Mouse (Mus musculus): ENCODE measurements around the gene Ccdc89. TPM values are rescaled to one million over a fixed set of nuclear protein-coding genes. Genes with fewer than 3 reads are reported as not detected.

The Ccdc89 gene
- polyA plus RNA-seq (2015; fragmentation: Nextera tagmentation; extraction: Ambion mirVana): 0.15 and 0.30 TPM in 2 replicates

- Histone ChIP-seq H3K4me1 (replicated peaks) (no peaks in the 10 kb centered on the region; the same call in 1 of the 2 replicates), H3K9me3 (replicated peaks) (no peaks in the 10 kb centered on the region), H3K4me2 (peak within 1 kb of the TSS; percentile 53), H3K36me3 (no peaks in the 10 kb centered on the region), H3K27me3 (0 out of 2 replicates have a peak, but pooled peaks cover 7% of the 10 kb centered on the region), H3K9ac (no peak within 1 kb of the TSS), H3K4me3 (replicated peaks) (peak within 1 kb of the TSS; percentile 29), H3K27ac (no peak within 1 kb of the TSS)
- peak; percentile 92 for ATAC-seq (ENCODE audit: low read depth)
- peak; percentile 27 for DNase-seq
- WGBS (ENCODE audit: insufficient replicate concordance): 18% methylated on average over 29 of the region's 29 CpGs
Observed at GRCm38 (mm10) chr7:90426020-90427001, at the start of gene Ccdc89. TSS of gene Ccdc89 (plus strand) at chr7:90426577.

GRCm38 (mm10) chr7:90384411-90384810 lies 42.0 kb upstream of the Ccdc89 start:
- Histone ChIP-seq H3K27me3 (peaks cover 6% of the 10 kb centered on the region; the same call in 1 of the 2 replicates), H3K36me3 (no peaks in the 10 kb centered on the region), H3K4me2 (no peak overlapping the region), H3K9me3 (replicated peaks) (no peaks in the 10 kb centered on the region), H3K4me1 (replicated peaks) (no peaks in the 10 kb centered on the region), H3K9ac (no peak overlapping the region), H3K27ac (no peak overlapping the region), H3K4me3 (replicated peaks) (no peak overlapping the region)
- 57% methylated on average over 2 of the region's 2 CpGs for WGBS (ENCODE audit: insufficient replicate concordance)
- DNase-seq: no peak
- no peak for ATAC-seq (ENCODE audit: low read depth)

- Histone ChIP-seq H3K4me1 (replicated peaks) (no peaks in the 10 kb centered on the region), H3K27ac (no peak overlapping the region), H3K9ac (no peak overlapping the region), H3K4me2 (no peak overlapping the region), H3K36me3 (no peaks in the 10 kb centered on the region), H3K27me3 (peaks cover 6% of the 10 kb centered on the region; the same call in 1 of the 2 replicates), H3K4me3 (replicated peaks) (no peak overlapping the region), H3K9me3 (replicated peaks) (no peaks in the 10 kb centered on the region)
- no peak for DNase-seq
- no peak for ATAC-seq (ENCODE audit: low read depth)
- WGBS (ENCODE audit: insufficient replicate concordance): 18% methylated on average over 8 of the region's 8 CpGs
Observed at GRCm38 (mm10) chr7:90386885-90387459, 39.4 kb upstream of the Ccdc89 start.

- H3K4me2 ChIP-seq: no peak overlapping the region
- peaks cover 6% of the 10 kb centered on the region; the same call in 1 of the 2 replicates for H3K27me3 ChIP-seq
- H3K36me3 ChIP-seq: no peaks in the 10 kb centered on the region
- no peaks in the 10 kb centered on the region for H3K9me3 ChIP-seq (replicated peaks)
- WGBS (ENCODE audit: insufficient replicate concordance): 48% methylated on average over 3 of the region's 3 CpGs
- no peak overlapping the region for H3K27ac ChIP-seq
- H3K9ac ChIP-seq: no peak overlapping the region
- H3K4me1 ChIP-seq (replicated peaks): no peaks in the 10 kb centered on the region
- DNase-seq (no peak), ATAC-seq (ENCODE audit: low read depth) (no peak)
- no peak overlapping the region for H3K4me3 ChIP-seq (replicated peaks)
Observed at GRCm38 (mm10) chr7:90389765-90390164, 36.6 kb upstream of the Ccdc89 start.

- DNase-seq (no peak), ATAC-seq (ENCODE audit: low read depth) (no peak)
- WGBS (ENCODE audit: insufficient replicate concordance): 42% methylated on average over 4 of the region's 4 CpGs
- H3K9ac ChIP-seq: no peak overlapping the region
- no peaks in the 10 kb centered on the region for H3K4me1 ChIP-seq (replicated peaks)
- H3K4me3 ChIP-seq (replicated peaks): no peak overlapping the region
- H3K27me3 ChIP-seq: no peaks in the 10 kb centered on the region
- no peak overlapping the region for H3K27ac ChIP-seq
- no peaks in the 10 kb centered on the region for H3K36me3 ChIP-seq
- no peaks in the 10 kb centered on the region for H3K9me3 ChIP-seq (replicated peaks)
- H3K4me2 ChIP-seq: no peak overlapping the region
Observed at GRCm38 (mm10) chr7:90395073-90395472, 31.3 kb upstream of the Ccdc89 start.

GRCm38 (mm10) chr7:90395928-90396327 lies 30.4 kb upstream of the Ccdc89 start:
- Histone ChIP-seq H3K27me3 (no peaks in the 10 kb centered on the region), H3K36me3 (no peaks in the 10 kb centered on the region), H3K9ac (no peak overlapping the region), H3K4me3 (replicated peaks) (no peak overlapping the region), H3K4me1 (replicated peaks) (no peaks in the 10 kb centered on the region), H3K27ac (no peak overlapping the region), H3K4me2 (no peak overlapping the region), H3K9me3 (replicated peaks) (no peaks in the 10 kb centered on the region)
- 62% methylated on average over 5 of the region's 5 CpGs for WGBS (ENCODE audit: insufficient replicate concordance)
- ATAC-seq (ENCODE audit: low read depth): no peak
- no peak for DNase-seq

GRCm38 (mm10) chr7:90409934-90410333 lies 16.4 kb upstream of the Ccdc89 start:
- no peak overlapping the region for H3K9ac ChIP-seq
- H3K4me1 ChIP-seq (replicated peaks): no peaks in the 10 kb centered on the region
- DNase-seq (peak; percentile 9), ATAC-seq (ENCODE audit: low read depth) (no peak)
- no peak overlapping the region for H3K4me2 ChIP-seq
- no peaks in the 10 kb centered on the region for H3K36me3 ChIP-seq
- no peak overlapping the region for H3K4me3 ChIP-seq (replicated peaks)
- no peaks in the 10 kb centered on the region for H3K9me3 ChIP-seq (replicated peaks)
- no peak overlapping the region for H3K27ac ChIP-seq
- no peaks in the 10 kb centered on the region for H3K27me3 ChIP-seq
- WGBS (ENCODE audit: insufficient replicate concordance): 39% methylated on average over 3 of the region's 3 CpGs

GRCm38 (mm10) chr7:90427006-90427405 lies 629 bp downstream of the Ccdc89 start:
- Histone ChIP-seq H3K9ac (no peak overlapping the region), H3K4me1 (replicated peaks) (no peaks in the 10 kb centered on the region; the same call in 1 of the 2 replicates), H3K36me3 (no peaks in the 10 kb centered on the region), H3K9me3 (replicated peaks) (no peaks in the 10 kb centered on the region), H3K27me3 (0 out of 2 replicates have a peak, but pooled peaks cover 7% of the 10 kb centered on the region), H3K4me2 (peak overlapping the region; percentile 53), H3K27ac (no peak overlapping the region), H3K4me3 (replicated peaks) (no peak overlapping the region)
- no peak for ATAC-seq (ENCODE audit: low read depth)
- 59% methylated on average over 9 of the region's 9 CpGs for WGBS (ENCODE audit: insufficient replicate concordance)
- DNase-seq: no peak

- no peak overlapping the region for H3K9ac ChIP-seq
- H3K4me3 ChIP-seq (replicated peaks): no peak overlapping the region
- no peaks in the 10 kb centered on the region for H3K9me3 ChIP-seq (replicated peaks)
- H3K27ac ChIP-seq: no peak overlapping the region
- H3K27me3 ChIP-seq: 0 out of 2 replicates have a peak, but pooled peaks cover under 1% of the 10 kb centered on the region
- no peaks in the 10 kb centered on the region for H3K36me3 ChIP-seq
- H3K4me1 ChIP-seq (replicated peaks): no peaks in the 10 kb centered on the region
- ATAC-seq (ENCODE audit: low read depth) (no peak), DNase-seq (no peak)
- H3K4me2 ChIP-seq: no peak overlapping the region
Observed at GRCm38 (mm10) chr7:90432221-90432620, 5.8 kb downstream of the Ccdc89 start.

GRCm38 (mm10) chr7:90440044-90440443 lies 13.7 kb downstream of the Ccdc89 start:
- Histone ChIP-seq H3K27ac (no peak overlapping the region), H3K4me2 (no peak overlapping the region), H3K9ac (no peak overlapping the region), H3K4me1 (replicated peaks) (no peaks in the 10 kb centered on the region), H3K9me3 (replicated peaks) (no peaks in the 10 kb centered on the region), H3K27me3 (no peaks in the 10 kb centered on the region), H3K4me3 (replicated peaks) (no peak overlapping the region), H3K36me3 (no peaks in the 10 kb centered on the region)
- ATAC-seq (ENCODE audit: low read depth) (no peak), DNase-seq (no peak)
- 73% methylated on average over 4 of the region's 4 CpGs for WGBS (ENCODE audit: insufficient replicate concordance)

GRCm38 (mm10) chr7:90442070-90442469 lies 15.7 kb downstream of the Ccdc89 start:
- H3K27me3 ChIP-seq: no peaks in the 10 kb centered on the region
- H3K36me3 ChIP-seq: peaks cover under 1% of the 10 kb centered on the region; the same call in 1 of the 2 replicates
- peak overlapping the region; percentile 99 for H3K9ac ChIP-seq
- peak overlapping the region; percentile 77 for H3K27ac ChIP-seq
- H3K4me3 ChIP-seq (replicated peaks): peak overlapping the region; percentile 98
- peaks cover 5% of the 10 kb centered on the region for H3K4me1 ChIP-seq (replicated peaks)
- ATAC-seq (ENCODE audit: low read depth): no peak
- no peak for DNase-seq
- no peaks in the 10 kb centered on the region for H3K9me3 ChIP-seq (replicated peaks)
- H3K4me2 ChIP-seq: peak overlapping the region; percentile 86
- WGBS (ENCODE audit: insufficient replicate concordance): 11% methylated on average over 4 of the region's 4 CpGs

All from liver, embryonic 13.5 days (tissue).